Mouse (Mus musculus) frontal cortex, adult (tissue): ENCODE data around the gene Kxd1.

Experiments used
- ATAC-seq: cut with Nextera tagmentation; 2 replicates; pipeline ENCODE4 v1.9.2; 2017; ENCODE audit warnings: mild to moderate bottlenecking, moderate library complexity, mixed read lengths; ENCODE audit not compliant: low TSS enrichment

Kxd1 gene

GRCm38 (mm10) chr8:70493692-70494415 lies 33.9 kb downstream of the Kxd1 start:
- ATAC-seq, result no peak

- no peak for ATAC-seq
Measured at GRCm38 (mm10) chr8:70492664-70493640, 34.8 kb downstream of the Kxd1 start, which contains the start of gene Crlf1. Gene Crlf1, plus strand, starts transcription at chr8:70493158.

GRCm38 (mm10) chr8:70490880-70491495 lies 36.8 kb downstream of the Kxd1 start:
- no peak for ATAC-seq

- no peak for ATAC-seq
Measured at GRCm38 (mm10) chr8:70490061-70490879, 37.5 kb downstream of the Kxd1 start.

- no peak for ATAC-seq
Measured at GRCm38 (mm10) chr8:70489576-70489975, 38.2 kb downstream of the Kxd1 start.

- ATAC-seq, result no peak
Measured at GRCm38 (mm10) chr8:70488931-70489470, 38.8 kb downstream of the Kxd1 start.

GRCm38 (mm10) chr8:70487993-70488796 lies 39.6 kb downstream of the Kxd1 start:
- no peak for ATAC-seq

GRCm38 (mm10) chr8:70486941-70487520 lies 40.7 kb downstream of the Kxd1 start, which contains the start of gene Tmem59l:
Gene Tmem59l, minus strand, starts transcription at chr8:70487358.
- ATAC-seq, result peak; percentile 70; the same call in 1 of the 2 replicates

- ATAC-seq, result peak; percentile 29; the same call in 1 of the 2 replicates
Measured at GRCm38 (mm10) chr8:70486191-70486681, 41.5 kb downstream of the Kxd1 start.

GRCm38 (mm10) chr8:70482943-70483342 lies 44.8 kb downstream of the Kxd1 start:
- ATAC-seq, result no peak

- ATAC-seq, result peak; percentile 77
Measured at GRCm38 (mm10) chr8:70481908-70482307, 45.8 kb downstream of the Kxd1 start.

- no peak for ATAC-seq
Measured at GRCm38 (mm10) chr8:70477269-70477982, 50.3 kb downstream of the Kxd1 start.

- peak; percentile 79 for ATAC-seq
Measured at GRCm38 (mm10) chr8:70476333-70477268, 51.2 kb downstream of the Kxd1 start, which contains the start of gene Klhl26. Gene Klhl26, minus strand, starts transcription at chr8:70476968.

GRCm38 (mm10) chr8:70471856-70472255 lies 55.9 kb downstream of the Kxd1 start:
- ATAC-seq, result no peak

GRCm38 (mm10) chr8:70469938-70470337 lies 57.8 kb downstream of the Kxd1 start:
- peak; percentile 51; the same call in 1 of the 2 replicates for ATAC-seq

GRCm38 (mm10) chr8:70469295-70469916 lies 58.4 kb downstream of the Kxd1 start:
- peak; percentile 62 for ATAC-seq

- no peak for ATAC-seq
Measured at GRCm38 (mm10) chr8:70468733-70469132, 59.0 kb downstream of the Kxd1 start.
